Mouse (Mus musculus): Measurements from ENCODE around the gene Gm8871. TPM values are rescaled to one million over a fixed set of nuclear protein-coding genes. Genes with fewer than 3 reads are reported as not detected.
"Not testable (repeated sequence)": the region's sequence is repeated elsewhere in the genome, so short reads cannot be mapped to it uniquely, and the experiment has no call there.

Gm8871 gene
- polyA plus RNA-seq (2014; fragmentation: Nextera tagmentation; extraction: Ambion mirVana), result not detected in 2 replicates

DNA sequence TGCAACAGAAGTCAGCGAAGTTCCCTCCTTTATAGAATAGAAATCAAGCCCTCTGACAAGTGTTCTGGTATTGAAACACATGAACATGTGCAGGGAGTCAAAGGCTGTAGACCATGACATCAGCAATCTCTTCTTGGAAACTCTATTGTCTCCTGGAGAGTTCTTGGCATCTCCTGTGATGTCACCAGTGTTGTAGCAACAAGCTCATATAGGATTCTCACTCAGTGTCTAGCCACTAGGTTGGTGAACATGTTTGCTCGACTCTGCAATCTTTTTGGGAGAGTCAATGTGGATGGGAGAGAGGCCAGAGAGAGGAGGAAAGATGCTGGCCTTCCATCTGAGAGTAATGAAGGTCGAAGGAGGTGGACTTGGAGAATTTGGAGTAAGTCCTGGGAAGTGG lies at the start of gene Gm8871, which contains the start of gene Gm8857:
TSS of gene Gm8871 (plus strand) at position 301 of the 400 bp plus-strand sequence.
TSS of gene Gm8857 (plus strand) at position 303 of the 400 bp plus-strand sequence.
- H3K4me3 ChIP-seq (ENCODE audit: low read depth, low read length); H3K27ac ChIP-seq (ENCODE audit: low read depth, low read length); H3K4me1 ChIP-seq (ENCODE audit: control insufficient read depth, insufficient read depth, low read length); H3K36me3 ChIP-seq (ENCODE audit: control insufficient read depth, insufficient read depth, low read length); ATAC-seq (ENCODE audit: low read depth); H3K4me2 ChIP-seq (ENCODE audit: low read depth, low read length); H3K9ac ChIP-seq (replicated peaks; ENCODE audit: low read depth, low read length); H3K9me3 ChIP-seq (ENCODE audit: control insufficient read depth, low read length); H3K27me3 ChIP-seq (ENCODE audit: control insufficient read depth, insufficient read depth, low read length): not testable (repeated sequence)
- 59% methylated on average over 1 of the region's 3 CpGs for WGBS

DNA sequence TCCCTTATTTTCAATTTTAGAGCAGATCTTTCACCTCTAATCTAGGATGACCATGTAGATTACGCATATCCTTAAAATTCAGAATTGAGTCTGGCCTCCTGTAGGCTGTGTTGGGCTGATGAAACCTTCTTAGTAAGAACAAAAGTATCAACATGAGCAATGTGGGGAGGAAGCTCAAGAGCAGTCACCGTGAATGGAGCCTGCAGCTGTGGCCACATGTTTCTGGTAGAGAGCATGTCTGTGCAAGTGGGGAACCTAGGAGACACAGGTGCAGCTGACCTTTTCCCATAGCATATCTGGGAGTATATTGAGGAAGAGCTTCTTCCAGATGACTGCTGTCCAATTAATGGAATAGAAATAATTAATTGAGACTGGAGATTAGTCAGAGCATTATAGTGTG lies 5.9 kb downstream of the Gm8871 start:
- not testable (repeated sequence) for H3K4me3 ChIP-seq (ENCODE audit: low read depth, low read length); H3K9me3 ChIP-seq (ENCODE audit: control insufficient read depth, low read length); H3K36me3 ChIP-seq (ENCODE audit: control insufficient read depth, insufficient read depth, low read length); H3K27ac ChIP-seq (ENCODE audit: low read depth, low read length); H3K27me3 ChIP-seq (ENCODE audit: control insufficient read depth, insufficient read depth, low read length); ATAC-seq (ENCODE audit: low read depth); H3K4me1 ChIP-seq (ENCODE audit: control insufficient read depth, insufficient read depth, low read length); H3K9ac ChIP-seq (replicated peaks; ENCODE audit: low read depth, low read length); H3K4me2 ChIP-seq (ENCODE audit: low read depth, low read length)
- 86% methylated on average over 1 of the region's 2 CpGs for WGBS

DNA sequence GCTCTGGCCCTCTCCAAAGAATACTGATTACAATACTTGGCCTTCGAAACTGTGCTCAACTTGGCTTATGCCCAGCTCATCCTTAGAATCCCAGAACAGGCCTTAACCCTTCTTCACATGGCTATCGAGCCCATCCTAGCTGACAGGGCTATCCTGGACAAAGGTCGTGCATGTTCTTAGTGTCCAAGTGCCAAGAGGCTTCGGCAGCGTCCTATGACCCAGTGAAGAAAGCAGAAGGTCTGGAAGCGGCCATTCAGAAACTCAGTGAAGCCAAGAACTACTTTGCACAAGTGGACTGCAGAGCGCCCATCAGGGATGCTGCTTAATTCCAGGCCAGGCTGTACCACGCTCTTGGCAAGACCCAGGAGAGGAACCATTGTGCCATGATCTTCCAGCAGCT lies 10.5 kb downstream of the Gm8871 start:
- H3K36me3 ChIP-seq (ENCODE audit: control insufficient read depth, insufficient read depth, low read length); H3K27me3 ChIP-seq (ENCODE audit: control insufficient read depth, insufficient read depth, low read length); H3K4me1 ChIP-seq (ENCODE audit: control insufficient read depth, insufficient read depth, low read length); H3K4me2 ChIP-seq (ENCODE audit: low read depth, low read length); H3K27ac ChIP-seq (ENCODE audit: low read depth, low read length); H3K9me3 ChIP-seq (ENCODE audit: control insufficient read depth, low read length); H3K4me3 ChIP-seq (ENCODE audit: low read depth, low read length); ATAC-seq (ENCODE audit: low read depth); H3K9ac ChIP-seq (replicated peaks; ENCODE audit: low read depth, low read length): not testable (repeated sequence)
- WGBS, result 94% methylated on average over 5 of the region's 8 CpGs

Other genes starting within 250 kb of the Gm8871 start
- 0.26 TPM in 1 of 2 replicates, not detected in the other for gene Gm8857, start within 50 bp of the Gm8871 start, polyA plus RNA-seq (2014; fragmentation: Nextera tagmentation; extraction: Ambion mirVana)
- gene Gm8879, start 179.8 kb downstream of the Gm8871 start, polyA plus RNA-seq (2014; fragmentation: Nextera tagmentation; extraction: Ambion mirVana), result 0.86 TPM in 1 of 2 replicates, not detected in the other
- not detected in 2 replicates for gene Gm5861, start 235.3 kb downstream of the Gm8871 start, polyA plus RNA-seq (2014; fragmentation: Nextera tagmentation; extraction: Ambion mirVana)